Mouse (Mus musculus): ENCODE data around the gene Dnaja4. TPM values are rescaled to one million over a fixed set of nuclear protein-coding genes. Genes with fewer than 3 reads are reported as not detected.
"Not testable (repeated sequence)": the region's sequence is repeated elsewhere in the genome, so short reads cannot be mapped to it uniquely, and the experiment has no call there.

Dnaja4 gene
- total RNA-seq (2021) = 10 to 100 TPM; 34.7 to 51.7 TPM
- long read RNA-seq, experiment 1, transcript Dnaja4-201 (7 exons, 3,003 nt) = major isoform, 64 of 71 reads
- long read RNA-seq, experiment 1, partial matches to known transcripts = 0 of 71 reads
- long read RNA-seq, experiment 1, other reads (novel, unspliced or antisense) = 7 of 71 reads
- long read RNA-seq, experiment 2, transcript Dnaja4-201 (7 exons, 3,003 nt) = major isoform, 50 of 60 reads
- long read RNA-seq, experiment 2, partial matches to known transcripts = 2 of 60 reads
- long read RNA-seq, experiment 2, other reads (novel, unspliced or antisense) = 5 of 60 reads

DNA sequence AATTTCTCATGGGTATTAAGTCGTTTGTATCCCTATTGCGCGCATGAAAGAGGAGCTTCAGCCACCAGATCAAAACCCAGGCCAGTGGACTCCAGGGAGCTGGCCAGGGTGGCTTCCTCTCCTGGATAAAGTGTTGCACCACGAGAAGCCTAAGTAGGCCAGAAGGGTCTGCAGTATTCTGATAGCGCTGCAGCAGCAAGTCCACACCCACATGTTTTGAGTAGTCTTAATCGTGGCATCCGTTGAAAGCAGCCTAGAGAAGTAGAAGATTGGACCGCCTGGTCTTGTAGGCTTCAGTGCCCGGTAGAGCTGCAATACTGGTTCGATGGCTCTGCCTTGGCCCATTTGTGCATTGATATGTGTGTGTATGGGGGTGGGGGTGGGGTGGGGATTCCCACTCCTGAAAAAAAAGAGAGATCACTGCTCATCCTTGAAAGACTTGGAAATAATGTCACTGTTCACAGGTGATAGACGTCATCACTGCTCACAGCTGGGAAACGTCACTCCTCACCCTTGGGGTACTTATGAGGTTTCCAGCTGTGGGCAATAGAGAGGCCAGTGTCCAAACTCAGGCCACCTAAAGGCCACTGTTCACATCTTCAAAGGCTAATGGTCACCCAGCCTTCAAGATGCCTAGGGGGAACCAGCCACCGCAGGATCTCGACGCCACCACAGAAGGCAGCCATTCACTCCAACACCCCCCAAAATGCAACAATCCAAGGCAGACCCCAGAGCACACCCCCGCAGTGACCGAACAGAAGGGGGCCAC is at the start of gene Dnaja4:
Gene Dnaja4 (plus strand): TSS at position 556 of the 769 bp plus-strand sequence.
- no peak for DNase-seq (ENCODE audit: low spot score in 2 of 2)

DNA sequence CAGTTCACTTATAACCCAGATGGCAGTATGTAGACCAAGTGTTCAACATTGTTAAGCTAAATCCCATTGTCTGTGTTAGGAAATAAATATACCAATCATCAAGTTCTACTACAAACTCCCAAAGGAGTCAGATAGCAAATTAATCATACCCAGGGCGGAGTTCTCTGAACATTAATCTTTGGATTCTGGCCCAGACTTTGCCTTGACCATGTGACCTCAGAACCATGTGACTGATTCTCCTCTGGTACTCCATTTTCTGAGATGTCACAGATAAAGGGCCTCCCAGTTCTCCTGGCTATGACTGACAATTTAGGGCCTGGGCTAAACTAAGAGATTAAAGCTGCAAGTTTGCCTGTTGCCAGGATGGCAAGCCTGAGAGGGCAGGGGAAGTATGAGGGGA is 49.3 kb upstream of the Dnaja4 start:
- DNase-seq (ENCODE audit: low spot score in 2 of 2) = no peak

DNA sequence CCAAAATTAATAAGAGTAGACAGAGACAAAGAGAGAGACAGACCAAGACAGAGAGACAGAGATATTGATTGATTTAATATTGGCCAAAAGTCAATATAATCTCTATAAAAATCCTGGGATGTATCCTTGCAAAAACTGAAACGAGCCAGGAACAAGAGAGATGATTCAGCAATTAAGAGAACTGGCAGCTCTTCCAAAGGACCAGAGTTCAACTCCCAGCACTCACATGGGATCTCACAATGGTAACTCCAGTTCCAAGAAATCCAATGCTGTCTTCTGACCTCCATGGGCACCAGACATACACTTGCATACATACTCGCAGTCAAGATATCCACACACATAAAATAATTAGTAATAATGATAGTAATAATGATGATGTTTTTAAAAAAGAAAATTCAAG is 45.9 kb upstream of the Dnaja4 start:
- DNase-seq (ENCODE audit: low spot score in 2 of 2) = no peak

DNA sequence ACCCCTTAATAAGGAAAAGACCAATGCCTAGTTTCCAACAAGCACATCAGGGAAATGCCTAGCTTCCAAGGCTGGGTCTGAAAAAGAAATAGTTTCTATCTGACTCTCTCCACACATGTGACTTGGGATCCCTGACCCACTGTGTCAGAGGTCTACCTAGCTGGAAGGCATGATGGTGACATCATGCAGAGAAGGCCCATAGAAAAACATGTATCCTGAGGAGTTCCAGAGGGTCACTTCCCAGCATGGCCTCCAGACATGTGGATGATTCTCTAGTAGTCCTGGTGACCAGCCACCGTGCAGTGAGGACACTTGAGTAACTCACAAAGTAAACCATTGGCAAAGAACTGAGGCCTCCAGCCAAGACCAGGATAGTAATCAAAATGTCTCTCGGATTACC is 42.8 kb upstream of the Dnaja4 start:
- no peak for DNase-seq (ENCODE audit: low spot score in 2 of 2)

DNA sequence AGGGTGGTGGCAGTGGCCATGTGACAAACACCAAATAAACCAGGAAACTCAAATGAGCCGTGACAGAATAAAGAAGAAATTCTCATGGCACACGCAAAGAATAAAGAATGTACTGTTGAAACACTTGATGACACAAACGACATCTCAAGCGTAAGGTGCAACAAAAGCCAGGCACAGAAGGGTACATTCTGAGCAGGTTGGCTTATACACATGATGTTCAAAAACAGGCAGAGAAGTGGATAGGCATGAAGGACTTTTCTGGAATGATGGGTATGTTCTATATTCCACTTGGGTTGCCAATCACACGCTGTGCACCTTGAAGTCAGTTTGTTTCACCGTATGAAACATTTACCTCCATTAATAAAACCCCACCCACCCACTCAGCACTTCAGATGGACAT is 42.3 kb upstream of the Dnaja4 start:
- no peak for DNase-seq (ENCODE audit: low spot score in 2 of 2)

DNA sequence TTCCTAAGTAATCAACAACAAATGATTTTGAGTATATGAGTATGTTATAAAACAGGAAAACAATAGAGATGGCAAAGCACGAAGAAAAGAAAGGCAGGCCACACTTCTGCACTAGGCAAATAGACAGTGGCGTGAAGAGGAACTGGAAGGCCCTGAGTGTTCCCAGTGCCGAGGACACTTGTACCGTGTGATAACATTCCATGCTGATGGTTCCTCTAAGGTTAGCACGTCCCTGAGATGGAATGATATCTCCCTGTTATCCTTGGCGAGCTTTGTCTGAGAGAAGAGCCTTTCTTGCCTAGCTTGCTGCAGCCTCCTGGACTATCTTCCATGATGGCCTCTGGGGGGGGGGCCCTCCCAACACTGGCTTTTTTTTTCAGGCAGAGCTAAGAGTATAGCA is 39.9 kb upstream of the Dnaja4 start:
- no peak for DNase-seq (ENCODE audit: low spot score in 2 of 2)

DNA sequence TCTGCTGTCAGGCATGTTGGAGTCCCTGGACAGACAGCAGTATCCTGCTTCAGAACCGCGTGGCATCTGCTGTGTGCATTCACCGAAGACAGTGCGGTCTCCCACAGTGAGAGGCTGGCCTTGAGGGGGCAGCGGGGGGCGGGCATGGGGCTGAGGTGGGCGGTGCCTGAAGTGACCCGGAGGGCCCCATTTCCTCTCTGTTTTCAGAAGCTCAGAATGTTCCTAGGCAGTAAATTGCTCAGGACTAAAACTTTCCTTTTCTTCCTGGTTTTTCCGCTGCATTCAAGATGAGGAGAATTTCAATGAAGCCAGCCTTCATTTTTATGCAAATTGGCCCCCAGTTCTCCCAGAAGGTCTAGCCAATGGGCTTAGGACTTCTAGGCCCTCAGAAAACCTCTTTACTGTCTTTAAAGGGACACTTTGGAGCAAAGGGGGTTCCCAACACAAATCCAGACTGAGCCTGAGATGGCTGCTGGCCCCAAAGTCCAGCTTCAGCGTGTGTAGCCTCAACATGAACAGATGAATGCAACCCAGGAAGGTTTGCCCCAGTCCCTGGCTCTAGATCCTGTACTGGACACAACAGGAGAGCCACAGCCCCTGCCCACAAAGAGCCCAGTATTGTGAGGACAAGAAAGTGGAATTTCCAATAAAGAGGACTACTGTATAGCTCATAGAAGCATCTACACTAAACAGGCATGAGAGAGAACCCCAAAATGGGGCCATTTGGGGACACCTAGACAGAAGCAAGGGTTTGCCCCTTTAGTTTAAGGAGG is 36.9 kb upstream of the Dnaja4 start, which contains the start of gene Acsbg1:
Gene Acsbg1 (minus strand): TSS at position 266 of the 773 bp plus-strand sequence.
- DNase-seq (ENCODE audit: low spot score in 2 of 2) = peak in 1 of 2 experiments; percentile 49

DNA sequence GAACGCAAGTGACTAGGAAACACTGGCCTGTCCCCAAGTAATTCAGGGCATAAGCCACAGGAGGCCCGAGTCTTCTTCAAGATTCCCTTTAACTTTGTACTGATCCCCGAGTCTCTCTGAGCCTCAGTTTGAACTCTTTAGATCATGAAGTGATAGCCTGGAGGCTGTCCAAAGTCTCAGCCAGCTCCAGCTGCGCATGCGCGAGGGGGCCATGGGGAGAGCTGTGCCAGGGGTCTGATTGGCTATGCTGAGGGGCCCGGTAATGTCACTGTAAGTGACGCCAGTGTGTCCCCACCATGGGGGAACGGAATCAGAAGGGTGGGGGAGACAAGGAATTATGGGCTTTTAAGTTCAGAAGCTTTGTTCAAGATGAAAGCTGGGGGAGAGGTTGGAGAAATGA is 34.3 kb upstream of the Dnaja4 start:
- no peak for DNase-seq (ENCODE audit: low spot score in 2 of 2)

DNA sequence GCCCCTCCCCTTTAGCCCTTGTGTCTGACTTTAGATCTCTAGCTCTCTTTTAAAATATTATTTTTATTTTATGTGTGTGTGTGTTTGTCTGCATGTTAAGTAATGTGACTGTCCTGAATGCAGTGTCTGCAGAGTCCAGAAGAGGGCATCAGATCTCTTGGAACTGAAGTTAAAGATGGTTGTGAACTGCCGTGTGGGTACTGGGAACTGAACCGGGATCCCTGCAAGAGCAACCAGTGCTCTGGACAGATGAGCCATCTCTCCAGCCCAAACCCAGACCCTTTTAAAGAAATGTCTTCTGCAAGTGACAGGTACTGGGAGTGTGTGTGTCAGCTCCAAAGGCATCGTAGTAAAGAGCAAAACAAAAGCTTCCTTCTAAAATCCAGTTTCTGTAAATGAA is 32.6 kb upstream of the Dnaja4 start:
- DNase-seq (ENCODE audit: low spot score in 2 of 2) = no peak

DNA sequence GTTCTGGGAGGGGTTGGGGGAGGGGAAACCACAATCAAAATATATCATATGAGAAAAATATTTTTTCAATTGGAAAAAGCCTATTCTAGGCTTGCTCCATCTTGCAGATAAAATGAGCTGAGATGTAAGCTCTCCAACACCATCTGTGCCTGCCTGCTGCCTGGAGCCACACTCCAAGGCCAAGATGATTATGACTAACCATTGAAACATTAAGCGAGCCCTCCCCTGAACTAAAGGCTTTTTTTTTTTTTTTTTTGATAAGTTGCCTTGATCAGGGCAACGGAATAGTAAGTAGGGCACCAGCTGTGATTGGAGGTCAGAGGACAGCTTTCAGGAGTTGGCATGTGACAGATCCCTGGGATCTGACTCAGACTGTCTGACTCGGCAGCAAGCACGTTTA is 30.2 kb upstream of the Dnaja4 start:
- no peak for DNase-seq (ENCODE audit: low spot score in 2 of 2)

DNA sequence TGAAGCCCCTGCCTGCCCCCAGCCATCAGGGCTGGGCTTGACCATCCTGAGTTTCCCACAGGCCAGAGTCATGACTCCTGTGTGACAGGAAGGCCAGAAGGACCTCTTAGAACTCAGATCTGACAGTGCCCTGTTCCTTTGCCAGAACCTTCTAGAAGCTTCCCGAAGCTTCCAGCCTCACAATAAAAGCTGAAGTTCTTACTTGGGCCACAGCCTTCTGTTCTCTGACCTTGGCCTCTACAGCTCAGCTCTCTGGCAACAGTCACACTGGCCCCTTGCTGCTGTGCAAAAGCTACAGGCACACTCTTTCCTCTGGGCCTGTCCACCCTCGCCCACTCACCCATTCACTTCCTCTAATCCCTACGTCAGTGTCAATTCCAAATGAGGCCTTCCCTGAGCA is 26.7 kb upstream of the Dnaja4 start:
- peak; percentile 40 to 43 for DNase-seq (ENCODE audit: low spot score in 2 of 2)

DNA sequence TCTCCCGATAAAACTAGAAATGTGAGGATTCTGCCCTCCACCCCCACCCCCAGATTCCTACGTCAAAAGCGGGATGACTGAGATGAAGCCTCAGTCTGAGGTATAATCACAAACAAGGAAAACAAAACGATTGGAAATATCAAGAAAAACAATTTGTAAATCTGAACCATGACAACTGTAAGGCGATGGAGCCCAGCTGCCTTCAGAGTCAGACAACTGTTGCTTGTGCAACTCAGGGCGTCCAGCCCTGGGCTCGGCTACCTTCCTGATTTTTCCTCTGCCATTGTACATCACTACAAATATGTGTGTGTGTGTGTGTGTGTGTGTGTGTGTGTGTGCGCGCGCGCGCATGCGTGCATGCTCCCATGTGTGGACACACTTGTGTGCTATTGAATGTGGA is 24.8 kb upstream of the Dnaja4 start:
- DNase-seq (ENCODE audit: low spot score in 2 of 2) = no peak

DNA sequence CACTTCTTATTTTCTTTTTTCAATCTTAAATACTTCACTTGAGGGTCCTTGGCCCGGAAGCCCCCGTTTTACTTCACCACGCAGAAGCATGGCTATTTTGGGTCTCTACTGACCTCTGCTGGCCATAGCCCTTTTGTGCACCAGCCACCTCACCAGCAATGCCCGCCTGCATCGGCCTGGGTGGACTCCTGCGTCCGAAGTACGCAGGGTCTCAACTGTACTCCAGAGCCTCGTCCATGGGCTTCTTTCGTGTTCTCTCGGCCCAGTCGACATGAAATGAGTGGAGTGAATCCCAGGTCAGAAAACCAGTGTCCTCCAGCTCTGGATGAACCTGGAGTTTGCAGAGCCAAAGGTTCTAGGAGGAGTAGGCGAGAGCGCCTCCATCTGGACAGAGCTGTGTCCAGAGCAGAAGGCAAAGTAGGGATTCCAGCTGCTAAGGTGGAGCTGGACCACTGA is 22.1 kb upstream of the Dnaja4 start:
- peak; percentile 77 to 80 for DNase-seq (ENCODE audit: low spot score in 2 of 2)

DNA sequence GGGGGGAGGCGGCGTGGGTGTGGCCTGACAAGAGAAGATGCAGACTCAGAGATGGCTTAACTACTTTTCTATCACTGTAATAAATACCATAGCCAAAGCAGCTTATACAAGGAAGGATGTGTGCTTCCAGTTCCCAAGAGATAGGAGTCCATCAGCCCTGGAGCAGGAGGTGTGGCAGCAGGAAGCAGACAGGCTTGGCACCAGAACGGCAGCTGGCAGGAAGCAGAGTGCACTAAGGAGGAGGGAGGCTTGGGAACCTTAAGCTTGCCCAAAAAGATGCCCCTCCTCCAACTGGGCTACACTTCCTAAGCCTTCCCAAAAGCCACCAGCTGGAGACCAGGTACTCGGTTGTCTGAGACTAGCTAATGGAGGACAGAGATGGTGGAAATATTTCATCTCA is 15.8 kb upstream of the Dnaja4 start:
- DNase-seq (ENCODE audit: low spot score in 2 of 2) = no peak

DNA sequence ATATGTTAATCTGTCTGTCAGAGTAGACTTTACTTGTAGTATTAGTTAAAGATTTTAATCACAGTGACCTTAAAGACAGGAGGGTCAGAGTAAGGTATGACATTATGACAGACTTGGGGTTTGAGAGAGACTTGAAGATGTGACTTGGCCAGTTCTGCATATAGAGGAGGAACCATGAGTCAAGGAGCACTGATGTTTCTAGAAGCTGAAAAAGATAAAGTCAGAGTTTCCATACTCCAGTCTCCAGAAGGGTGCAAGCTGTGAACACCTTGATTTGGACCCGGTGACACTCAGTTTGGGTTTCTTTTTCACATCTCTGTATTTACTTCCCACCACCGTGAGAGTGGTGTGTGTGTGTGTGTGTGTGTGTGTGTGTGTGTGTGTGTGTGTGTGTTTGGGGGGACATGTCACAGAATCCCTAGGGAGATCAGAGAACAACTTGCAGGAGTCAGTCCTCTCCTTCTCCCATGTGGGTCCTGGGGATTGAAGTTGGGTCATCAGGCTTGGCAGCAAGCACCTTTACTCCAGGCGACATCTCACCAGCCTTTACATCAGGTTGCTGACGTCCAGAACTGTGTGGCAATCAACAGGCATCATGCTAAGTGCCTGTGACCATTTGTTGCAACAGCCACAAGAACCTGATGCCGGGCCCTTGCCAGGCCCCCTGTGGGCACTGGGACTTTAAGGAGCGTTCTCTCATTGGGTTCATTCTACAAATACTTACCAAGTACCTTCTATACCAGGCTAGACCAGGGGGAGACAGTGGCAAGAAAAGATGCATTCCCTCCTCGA is 14.7 kb upstream of the Dnaja4 start:
- DNase-seq (ENCODE audit: low spot score in 2 of 2) = no peak

DNA sequence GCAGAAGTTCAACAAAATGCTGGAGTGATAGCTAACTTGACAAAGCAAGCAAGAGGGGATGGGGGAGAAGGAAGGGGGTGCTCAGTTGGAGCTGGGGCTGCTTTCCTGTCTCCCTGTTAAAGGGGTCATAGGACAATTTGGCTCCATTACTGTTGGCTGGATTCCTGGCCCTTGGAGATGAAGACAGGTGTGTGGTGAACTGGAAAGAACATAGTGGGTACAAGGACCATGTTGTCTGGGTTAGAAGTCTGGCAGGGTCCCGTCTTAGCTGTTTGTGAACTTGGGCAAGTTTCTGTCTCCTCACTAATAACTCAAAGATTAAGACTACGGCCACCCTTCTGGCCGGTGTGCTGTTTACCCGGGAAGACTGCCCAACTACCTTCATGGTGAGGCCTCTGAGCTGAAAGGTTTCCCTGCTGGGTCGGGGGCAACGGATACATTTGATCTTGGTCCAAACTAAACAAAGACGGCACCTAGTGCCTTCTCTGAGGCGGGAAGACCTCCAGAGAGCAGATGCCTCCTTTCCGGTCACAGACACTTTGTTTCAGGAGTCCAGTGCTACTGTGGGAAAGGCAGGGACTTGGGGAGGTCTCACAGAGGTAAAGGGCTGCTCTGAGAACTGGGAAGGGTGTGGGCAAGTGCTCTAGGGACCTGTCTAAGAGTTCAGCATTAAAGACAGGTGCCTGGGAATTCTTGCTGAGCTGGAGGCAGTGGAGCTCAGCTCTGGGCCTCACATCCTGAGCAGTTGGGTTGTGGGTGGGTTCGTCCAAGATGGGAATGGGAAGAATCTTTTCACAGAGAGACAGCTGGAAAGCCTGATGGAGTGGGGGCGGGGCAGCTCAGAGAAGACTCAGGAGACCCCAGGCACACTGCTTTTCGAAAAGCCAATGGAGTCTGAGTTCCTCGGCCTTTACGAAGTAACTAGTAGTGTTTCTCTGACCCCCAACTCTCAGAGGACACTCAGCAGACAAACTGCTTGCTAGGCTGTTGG is 11.1 kb upstream of the Dnaja4 start:
- DNase-seq (ENCODE audit: low spot score in 2 of 2) = no peak

DNA sequence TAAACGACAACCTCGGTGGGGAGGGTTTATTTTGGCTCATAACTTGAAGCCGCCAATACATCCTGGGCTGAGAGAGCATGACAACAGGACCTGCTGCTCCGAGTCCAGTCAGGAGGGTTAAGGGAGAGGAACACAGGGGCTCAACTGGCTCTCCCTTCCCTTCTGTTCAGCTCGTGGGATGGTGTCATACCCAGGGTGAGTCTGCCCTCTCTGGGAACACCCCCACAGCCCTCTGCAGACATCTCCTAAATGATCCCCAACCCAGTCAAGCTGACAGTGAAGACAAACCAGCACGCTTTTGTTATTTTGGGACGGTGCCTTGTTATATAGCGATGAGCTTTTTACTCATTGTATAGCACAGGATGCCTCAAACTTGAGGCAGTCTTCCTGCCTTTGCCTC is 9.2 kb upstream of the Dnaja4 start:
- DNase-seq (ENCODE audit: low spot score in 2 of 2) = no peak

DNA sequence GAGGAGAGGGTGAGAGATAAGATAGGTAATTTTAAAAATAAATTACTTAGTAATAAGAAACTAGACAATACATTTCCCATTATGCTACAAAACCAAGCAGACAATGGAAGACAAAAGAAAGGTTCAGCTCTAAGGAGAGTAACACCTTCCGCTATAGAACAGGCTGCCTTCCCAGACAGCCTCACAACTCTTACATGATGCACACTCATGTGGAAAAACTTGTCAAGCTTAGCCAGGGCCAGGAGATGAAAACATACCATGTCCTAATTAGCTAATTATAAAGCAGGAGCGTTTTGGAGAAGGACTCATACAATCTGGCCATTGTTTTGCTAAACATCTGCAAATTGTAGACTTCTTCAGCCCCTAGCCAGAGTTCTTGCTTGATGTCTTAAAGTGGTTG is 8.0 kb upstream of the Dnaja4 start:
- not testable (repeated sequence) for DNase-seq (ENCODE audit: low spot score in 2 of 2)

DNA sequence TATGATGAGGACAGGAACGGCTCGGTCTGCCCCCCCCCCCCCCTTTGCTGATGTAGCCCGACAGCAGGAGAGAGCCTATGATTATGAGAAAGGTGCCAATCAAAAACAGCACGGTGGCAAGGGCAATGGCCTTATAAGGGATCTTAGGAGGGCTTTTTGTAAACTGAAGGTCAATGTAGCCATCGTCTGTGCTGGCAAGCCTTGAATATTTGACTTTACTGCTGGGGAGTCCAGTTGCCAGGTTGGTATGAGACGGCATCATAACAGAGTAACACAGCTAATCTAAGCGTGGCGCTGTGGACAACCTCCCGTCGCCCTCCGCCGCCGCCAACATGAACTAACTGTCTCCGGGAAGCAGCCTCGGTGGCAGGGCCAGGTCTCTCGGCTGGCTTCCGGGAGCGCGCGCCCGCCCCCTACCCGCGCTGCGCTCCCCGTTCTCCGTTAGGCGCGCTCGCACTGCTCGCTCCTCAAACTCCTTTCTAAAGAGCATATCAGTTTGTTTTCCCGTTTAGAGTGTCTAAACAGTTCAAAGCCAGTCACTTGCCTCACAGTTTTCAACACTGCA is 7.3 kb upstream of the Dnaja4 start:
- DNase-seq (ENCODE audit: low spot score in 2 of 2) = not testable (repeated sequence)

DNA sequence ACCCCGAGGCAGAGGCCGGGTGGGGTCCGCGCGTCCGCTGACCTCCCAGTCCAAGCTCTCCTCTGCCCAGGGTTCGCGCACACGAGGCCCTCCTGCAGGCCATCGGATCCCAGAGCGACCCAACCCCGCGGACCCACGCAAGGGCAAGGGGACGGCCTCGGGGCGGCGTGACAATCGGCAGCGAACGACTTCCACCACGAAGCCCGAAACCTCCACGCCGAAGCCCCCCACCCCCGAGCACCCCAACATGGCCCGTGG is 343 bp downstream of the Dnaja4 start:
- no peak for DNase-seq (ENCODE audit: low spot score in 2 of 2)
